Mouse (Mus musculus) myocyte (in vitro differentiated cells): ENCODE results near the gene Ephb4.

Source experiments
- CEBPB ChIP-seq: IDR thresholded peaks from 2 replicates; pipeline ENCODE4 v1.6.1; 2011; ENCODE audit warnings: mild to moderate bottlenecking, moderate library complexity; ENCODE audit not compliant: poor library complexity, insufficient read depth, severe bottlenecking
- E2F4 ChIP-seq: IDR thresholded peaks from one replicate; pipeline ENCODE4 v1.6.1; 2011; ENCODE audit warnings: mild to moderate bottlenecking, control low read depth, moderate library complexity; ENCODE audit not compliant: insufficient read depth
- MAX ChIP-seq: IDR thresholded peaks from one replicate; pipeline ENCODE4 v1.6.1; 2011; ENCODE audit warnings: low read depth, mild to moderate bottlenecking, control low read depth
- MYOG ChIP-seq, 3 experiments: IDR thresholded peaks; one replicate each; pipeline ENCODE4 v1.6.1; 2011; ENCODE audit warnings: control low read depth in 2 of 3, low read depth in 2 of 3, mild to moderate bottlenecking in 2 of 3; ENCODE audit not compliant: insufficient read length in 2 of 3, control insufficient read depth in 1 of 3, insufficient read depth in 1 of 3
- POLR2A ChIP-seq: IDR thresholded peaks from one replicate; pipeline ENCODE4 v1.6.1; 2011; ENCODE audit warnings: low read depth, mild to moderate bottlenecking, control low read depth, moderate library complexity; ENCODE audit not compliant: insufficient read length
- POLR2AphosphoS2 ChIP-seq: IDR thresholded peaks from one replicate; pipeline ENCODE4 v1.6.1; 2011; ENCODE audit warnings: low read depth, control low read depth; ENCODE audit not compliant: insufficient read length
- SRF ChIP-seq: IDR thresholded peaks from one replicate; pipeline ENCODE4 v1.6.1; 2011; ENCODE audit warnings: low read depth; ENCODE audit not compliant: control insufficient read depth, insufficient read length
- TCF3 ChIP-seq: IDR thresholded peaks from one replicate; pipeline ENCODE4 v1.6.1; 2011; ENCODE audit warnings: low read depth, control low read depth; ENCODE audit not compliant: insufficient read length
- USF1 ChIP-seq: IDR thresholded peaks from one replicate; pipeline ENCODE4 v1.6.1; 2011; ENCODE audit warnings: low read depth, mild to moderate bottlenecking, control low read depth, moderate library complexity

DNA sequence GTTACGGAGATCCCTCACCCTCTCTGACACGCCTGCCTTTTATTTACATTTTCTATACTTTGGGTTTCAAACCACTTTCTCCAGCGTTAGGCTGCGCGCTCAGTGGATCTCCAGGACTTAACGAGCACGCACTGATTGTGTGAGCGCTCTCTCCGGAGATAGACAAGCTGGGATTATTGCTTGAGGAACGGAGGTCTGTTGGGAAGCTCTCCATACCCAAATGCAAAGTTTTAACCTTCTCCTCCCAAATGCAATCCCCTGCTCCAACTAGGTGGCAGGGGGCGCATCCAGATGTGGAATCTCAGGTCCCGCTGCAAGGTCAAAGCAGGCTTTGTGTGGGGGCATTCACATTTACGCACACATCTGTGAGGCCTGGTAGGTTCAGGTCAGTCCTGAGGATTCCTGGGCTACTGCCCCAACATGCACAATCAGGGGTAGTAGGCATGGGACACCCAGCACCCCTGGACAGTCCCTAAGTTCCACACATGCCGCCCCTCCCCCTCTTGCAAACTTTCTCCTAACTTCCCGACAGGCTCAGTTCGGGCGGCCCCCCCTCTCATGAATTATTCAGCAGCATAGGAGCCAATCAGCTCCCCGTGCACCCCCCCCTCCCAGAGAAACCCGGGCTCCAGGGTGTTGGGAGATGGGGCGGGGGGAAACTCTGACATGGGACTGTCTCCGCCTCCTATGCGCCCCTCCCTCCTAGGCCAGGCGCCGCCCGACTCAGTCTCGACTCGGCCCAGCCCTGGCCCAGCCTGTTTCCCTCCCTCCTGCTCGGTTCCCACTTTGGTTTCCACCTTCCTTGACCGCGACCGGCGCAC, at the start of gene Ephb4:
- TF ChIP-seq E2F4 (no peak), POLR2A (peak; percentile 81), MAX (no peak), POLR2AphosphoS2 (peak; percentile 95), USF1 (no peak), CEBPB (no peak), MYOG (IDR thresholded peaks at IDR 0.05; ENCODE audit: control insufficient read depth in 1 of 3, insufficient read depth in 1 of 3, insufficient read length in 2 of 3, low read depth in 2 of 3) (no peak), TCF3 (no peak), SRF (no peak)
